Mouse (Mus musculus) cerebellum, adult 2 months (tissue): ENCODE measurements at regions not wholly inside any gene's neighbourhood (a gene's known extent, or its start where the extent isn't known, plus 50 kb on each side); places are given as distances from the start of the nearest gene placed in this dataset.
"Not testable (repeated sequence)": the region's sequence is repeated elsewhere in the genome, so short reads cannot be mapped to it uniquely, and the experiment has no call there.

Experiments used
- DNase-seq, 2 experiments: peaks; one replicate each; pipeline ENCODE4 v3.0.0; 2021
- H3K27ac ChIP-seq: fragments of 200-500 bp; 2 replicates; pipeline ENCODE4 v1.5.1; 2012; ENCODE audit warnings: low read length, control low read depth, inconsistent platforms; ENCODE audit not compliant: insufficient read depth
- H3K27me3 ChIP-seq: fragments of 200-500 bp; 2 replicates; pipeline ENCODE4 v1.6.1; 2012; ENCODE audit warnings: inconsistent platforms, mild to moderate bottlenecking, low read length, moderate library complexity; ENCODE audit not compliant: control insufficient read depth, insufficient read depth
- H3K4me1 ChIP-seq: fragments of 200-500 bp; 2 replicates; pipeline ENCODE4 v1.6.1; 2011; ENCODE audit warnings: low read length; ENCODE audit not compliant: control insufficient read depth, insufficient read depth
- H3K4me3 ChIP-seq: fragments of 200-500 bp; replicated peaks from 2 replicates; pipeline ENCODE3; 2011; ENCODE audit warnings: mild to moderate bottlenecking, low read depth, low read length, control low read depth; ENCODE audit not compliant: insufficient read depth
- CTCF ChIP-seq: fragments of 200-500 bp; IDR thresholded peaks from 2 replicates; pipeline ENCODE4 v1.5.1; 2011; ENCODE audit warnings: low read depth, mild to moderate bottlenecking, control low read depth, low read length, moderate library complexity, borderline replicate concordance; ENCODE audit not compliant: insufficient read depth
- POLR2A ChIP-seq: fragments of 200-500 bp; IDR thresholded peaks from 2 replicates; pipeline ENCODE4 v1.6.1; 2011; ENCODE audit warnings: low read length, control low read depth, borderline replicate concordance; ENCODE audit not compliant: insufficient read depth
- WGBS: fragments of 180-500 bp; shearing (Covaris S2); methylation state at CpG from one replicate; pipeline ENCODE4 v1.1.7; 2018; 5-methylcytosine and 5-hydroxymethylcytosine counted together

DNA sequence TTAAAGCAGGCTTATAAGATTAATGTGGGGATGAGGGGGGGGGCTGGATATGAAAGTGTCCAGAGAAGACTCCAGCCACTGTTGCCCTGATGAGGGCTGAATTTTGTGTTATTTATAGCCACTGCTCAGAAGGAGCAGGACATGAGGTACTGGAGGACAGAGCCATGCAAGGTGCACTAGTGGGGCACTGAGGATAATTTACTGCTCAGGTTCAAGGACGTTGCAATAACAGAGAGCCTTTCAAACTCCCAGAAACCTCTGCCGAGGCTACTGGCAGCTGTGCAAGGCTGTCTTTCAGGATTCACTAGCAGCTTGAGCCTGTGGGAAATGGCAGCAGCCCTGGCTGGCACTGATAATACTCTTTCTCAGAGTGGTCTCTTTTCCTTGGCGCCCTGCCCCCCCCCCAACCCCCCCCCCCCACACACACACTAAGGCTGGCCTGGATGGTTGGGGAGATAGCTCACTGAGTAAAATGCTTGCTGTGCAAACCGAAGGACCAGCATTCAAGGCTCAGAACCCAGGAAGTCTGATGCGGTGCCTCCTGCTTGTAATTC lies 416.7 kb upstream of the Ercc4 start:
- 42% methylated on average over 5 of the region's 5 CpGs for WGBS
- TF ChIP-seq CTCF: no peak
- TF ChIP-seq POLR2A: no peak
- no peak overlapping the region for H3K4me3 ChIP-seq
- DNase-seq: no peak
- no peaks in the 10 kb centered on the region for H3K27me3 ChIP-seq
- H3K4me1 ChIP-seq: no peaks in the 10 kb centered on the region
- no peak overlapping the region for H3K27ac ChIP-seq

DNA sequence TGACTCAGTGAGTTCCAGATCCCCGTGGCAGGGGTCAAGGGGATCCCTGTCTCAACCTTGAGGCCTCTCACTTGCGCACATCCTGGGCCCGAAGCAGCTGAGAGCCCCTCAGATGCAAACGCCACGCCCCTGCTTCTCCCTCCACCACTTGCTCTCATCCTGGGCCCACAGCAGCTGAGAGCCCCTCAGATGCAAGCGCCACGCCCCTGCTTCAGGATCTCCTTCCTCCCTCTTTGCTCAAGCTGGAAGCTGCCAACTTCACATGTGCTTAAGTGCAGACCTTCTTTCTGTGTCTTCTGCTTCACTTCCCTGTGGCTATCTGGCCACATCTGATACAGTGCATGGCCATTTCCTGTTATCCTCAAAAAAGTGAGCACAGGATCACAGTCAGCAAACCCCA lies 416.1 kb upstream of the Ercc4 start:
- Histone ChIP-seq H3K4me3 (no peak overlapping the region), H3K27me3 (no peaks in the 10 kb centered on the region), H3K4me1 (no peaks in the 10 kb centered on the region), H3K27ac (no peak overlapping the region)
- TF ChIP-seq POLR2A (no peak), CTCF (no peak)
- WGBS: 66% methylated on average over 7 of the region's 7 CpGs
- no peak for DNase-seq

DNA sequence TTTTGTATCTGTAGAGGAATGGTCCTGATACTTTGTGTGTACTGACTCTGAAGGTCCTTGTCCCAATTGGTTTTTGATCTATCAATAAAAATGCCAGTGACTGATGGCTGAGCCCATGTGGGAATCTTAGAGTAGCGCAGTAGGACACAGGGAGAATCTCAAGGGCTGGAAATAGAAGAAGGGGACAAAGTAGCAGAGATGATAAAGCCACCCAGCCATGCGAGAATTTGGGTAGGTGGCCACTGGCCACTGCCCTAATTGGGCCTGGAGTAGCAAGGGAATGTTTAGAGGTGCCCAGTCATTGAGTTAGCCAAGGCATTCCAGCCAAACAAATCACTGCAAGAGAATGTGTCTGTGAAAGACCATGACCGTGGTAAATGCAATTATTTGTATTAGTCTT lies 414.8 kb upstream of the Ercc4 start:
- no peak for TF ChIP-seq CTCF
- TF ChIP-seq POLR2A: no peak
- H3K4me3 ChIP-seq: no peak overlapping the region
- no peak for DNase-seq
- no peaks in the 10 kb centered on the region for H3K27me3 ChIP-seq
- 80% methylated on average over 3 of the region's 3 CpGs for WGBS
- H3K27ac ChIP-seq: no peak overlapping the region
- H3K4me1 ChIP-seq: no peaks in the 10 kb centered on the region

- H3K27me3 ChIP-seq: no peaks in the 10 kb centered on the region
- H3K27ac ChIP-seq: no peak overlapping the region
- WGBS: 93% methylated on average over 10 of the region's 10 CpGs
- no peak overlapping the region for H3K4me3 ChIP-seq
- no peaks in the 10 kb centered on the region for H3K4me1 ChIP-seq
- DNase-seq: no peak
- TF ChIP-seq CTCF: no peak
- no peak for TF ChIP-seq POLR2A
Measured at GRCm38 (mm10) chr16:12696939-12697621, 412.4 kb upstream of the Ercc4 start.

DNA sequence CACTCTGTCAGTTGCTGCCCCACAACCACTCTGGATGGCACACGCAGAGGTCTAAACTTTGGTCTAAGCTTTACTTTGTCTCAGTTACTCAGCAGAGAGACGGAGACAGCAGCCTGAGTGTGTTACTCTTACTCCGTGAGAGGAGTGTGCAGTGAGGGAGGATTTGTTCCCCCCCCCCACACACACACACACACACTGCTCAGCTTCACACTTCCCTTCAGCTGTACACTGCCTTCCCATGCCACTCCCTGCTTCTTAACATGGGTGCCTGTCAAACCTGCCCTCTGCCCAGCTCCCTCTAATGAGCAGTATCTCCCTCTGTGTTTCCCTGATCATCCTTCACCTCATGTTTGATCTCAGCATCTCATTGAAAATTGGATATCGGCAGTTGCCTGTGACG lies 409.9 kb upstream of the Ercc4 start:
- Histone ChIP-seq H3K27ac (no peak overlapping the region), H3K27me3 (no peaks in the 10 kb centered on the region), H3K4me1 (no peaks in the 10 kb centered on the region), H3K4me3 (no peak overlapping the region)
- WGBS: 87% methylated on average over 5 of the region's 5 CpGs
- DNase-seq: no peak
- TF ChIP-seq CTCF (no peak), POLR2A (no peak)

DNA sequence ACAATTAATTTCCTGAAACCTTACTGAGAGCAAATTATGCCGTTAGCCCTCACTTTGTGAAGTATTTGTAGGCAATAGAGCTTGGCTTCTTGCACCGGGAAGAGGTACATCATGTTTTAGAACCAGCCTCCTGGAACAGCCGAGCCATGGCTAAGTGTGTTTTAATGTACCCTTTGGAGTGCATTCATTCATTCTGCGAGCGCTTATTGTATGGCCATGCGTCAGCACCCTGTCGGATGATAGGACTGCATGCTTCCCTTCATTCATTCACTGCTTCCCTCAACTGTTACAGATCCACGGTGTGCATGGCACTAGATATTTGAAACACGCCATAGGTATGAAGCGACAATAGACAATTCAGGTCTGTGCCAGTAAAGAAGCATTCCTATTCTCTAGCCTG lies 409.4 kb upstream of the Ercc4 start:
- Histone ChIP-seq H3K27ac (no peak overlapping the region), H3K4me3 (no peak overlapping the region), H3K4me1 (no peaks in the 10 kb centered on the region), H3K27me3 (no peaks in the 10 kb centered on the region)
- DNase-seq: no peak
- WGBS: 92% methylated on average over 10 of the region's 10 CpGs
- TF ChIP-seq POLR2A (no peak), CTCF (no peak)

- Histone ChIP-seq H3K27ac (no peak overlapping the region), H3K4me3 (no peak overlapping the region), H3K27me3 (no peaks in the 10 kb centered on the region), H3K4me1 (no peaks in the 10 kb centered on the region)
- TF ChIP-seq POLR2A (no peak), CTCF (no peak)
- WGBS: 90% methylated on average over 9 of the region's 9 CpGs
- DNase-seq: no peak
Measured at GRCm38 (mm10) chr16:12703818-12704590, 405.5 kb upstream of the Ercc4 start.

GRCm38 (mm10) chr16:12706907-12707306 lies 402.6 kb upstream of the Ercc4 start:
- Histone ChIP-seq H3K4me1 (no peaks in the 10 kb centered on the region), H3K4me3 (no peak overlapping the region), H3K27me3 (no peaks in the 10 kb centered on the region), H3K27ac (no peak overlapping the region)
- no peak for DNase-seq
- TF ChIP-seq CTCF (no peak), POLR2A (no peak)

GRCm38 (mm10) chr16:12721368-12721767 lies 388.1 kb upstream of the Ercc4 start:
- H3K4me3 ChIP-seq, H3K27ac ChIP-seq, H3K4me1 ChIP-seq, H3K27me3 ChIP-seq, DNase-seq: not testable (repeated sequence)
- 82% methylated on average over 6 of the region's 7 CpGs for WGBS
